Mouse (Mus musculus): ENCODE data around the gene Glb1l.

DNA sequence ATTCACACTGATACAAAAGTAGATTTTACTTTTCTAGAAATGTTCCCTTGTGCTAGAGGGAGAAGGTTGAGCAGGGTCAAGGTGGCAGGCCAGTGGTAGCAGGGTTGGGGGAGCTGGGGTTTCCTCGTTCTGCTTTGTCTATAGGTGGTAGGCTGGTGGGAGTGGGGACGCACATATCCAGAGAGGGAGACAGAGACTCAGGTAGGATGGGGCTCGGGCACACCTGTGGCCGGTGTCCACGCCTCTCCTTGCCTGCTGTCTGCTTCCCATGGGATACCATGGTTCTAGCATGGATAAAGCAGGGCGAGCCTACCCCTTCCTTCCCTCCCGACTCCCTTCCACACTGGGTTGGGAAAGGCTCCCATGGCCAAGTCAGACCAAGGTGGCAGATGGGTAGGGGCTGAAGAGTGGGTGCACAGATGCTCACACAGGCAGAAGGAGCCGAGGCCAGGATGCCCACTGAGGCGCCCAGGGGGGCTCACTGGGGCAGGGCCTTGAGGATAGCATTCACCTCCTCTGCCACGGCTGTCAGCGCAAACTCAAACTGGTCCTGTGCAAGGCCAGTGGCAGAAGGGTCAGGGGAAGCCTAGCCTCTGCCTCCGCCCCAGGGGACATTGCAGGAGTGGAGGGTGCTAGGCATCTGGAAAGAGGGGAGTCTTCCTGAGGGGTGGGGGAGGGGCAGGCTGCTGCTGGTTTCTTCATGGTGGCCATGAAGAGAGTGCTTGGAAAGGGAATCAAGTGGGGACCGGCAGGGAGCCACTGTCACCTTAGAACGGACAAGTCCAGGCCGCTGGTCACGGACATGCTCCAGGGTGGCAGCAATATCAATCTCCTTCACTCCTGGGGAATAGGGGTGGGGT, 36.7 kb upstream of the Glb1l start:
- no peak for TF ChIP-seq CTCF (IDR thresholded peaks at IDR 0.05; ENCODE audit: low read depth, low read length)
- TF ChIP-seq POLR2AphosphoS5 (IDR thresholded peaks at IDR 0.05; ENCODE audit: insufficient replicate concordance, low read depth, low read length), result no peak
- no peak for TF ChIP-seq GATA2 (IDR thresholded peaks at IDR 0.05; ENCODE audit: borderline replicate concordance, low read depth, low read length)
- no peak for TF ChIP-seq GATA1 (IDR thresholded peaks at IDR 0.05; ENCODE audit: borderline replicate concordance, low read length)
- no peak for TF ChIP-seq TAL1 (conservative IDR thresholded peaks at IDR 0.05; ENCODE audit: low read depth, low read length)

All from G1E (cell line).